Mouse (Mus musculus): ENCODE data around the gene Myom1. TPM values are rescaled to one million over a fixed set of nuclear protein-coding genes. Genes with fewer than 3 reads are reported as not detected.
"Not testable (repeated sequence)": the region's sequence is repeated elsewhere in the genome, so short reads cannot be mapped to it uniquely, and the experiment has no call there.

Myom1 gene
- 88.3 and 111 TPM in 2 replicates for polyA plus RNA-seq (2011; ENCODE audit: insufficient read depth, insufficient read length, low replicate concordance, missing spikeins)

DNA sequence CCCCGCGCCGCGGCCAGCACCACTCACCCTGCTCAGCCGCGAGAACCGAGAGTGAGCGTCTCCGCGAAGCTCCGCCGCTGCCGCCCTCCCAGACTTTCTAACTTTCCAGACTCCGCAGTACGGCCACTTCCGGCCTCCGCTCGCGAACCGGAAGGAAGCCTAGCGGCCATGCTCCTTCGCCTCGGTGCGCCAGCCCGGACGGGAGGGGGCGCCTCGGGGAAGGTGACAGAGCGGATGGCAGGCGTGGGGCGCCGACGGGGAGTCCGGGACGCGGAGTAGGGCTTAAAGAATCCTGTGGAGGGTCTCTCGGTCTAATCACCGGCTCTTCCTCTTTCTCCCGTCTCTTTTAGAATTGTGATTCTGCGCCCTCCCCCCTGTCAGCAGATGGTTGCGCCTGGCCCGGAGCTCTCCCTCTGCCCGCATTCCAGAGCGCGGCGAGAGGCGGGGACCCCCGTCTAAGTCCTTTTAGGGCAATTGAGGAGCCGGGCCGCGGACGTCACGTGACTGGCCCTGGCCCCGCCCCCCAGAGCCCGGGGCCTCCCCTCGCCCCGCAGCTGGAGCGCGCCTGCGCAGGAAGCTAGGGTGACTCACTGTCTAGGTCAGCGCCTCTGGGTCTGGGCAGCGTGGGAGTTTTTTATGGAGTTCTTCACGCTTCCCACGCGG lies at the start of gene Myom1:
TSS of gene Myom1 (plus strand) at position 553 of the 663 bp plus-strand sequence.
- TF ChIP-seq POLR2A (IDR thresholded peaks at IDR 0.05; ENCODE audit: borderline replicate concordance, control insufficient read depth, low read depth, low read length) (peak; percentile 94; the same call in 1 of the 2 replicates), CTCF (IDR thresholded peaks at IDR 0.05; ENCODE audit: control insufficient read depth, insufficient read depth, low read length) (peak; percentile 25; the same call in 1 of the 2 replicates)
- H3K27ac ChIP-seq (ENCODE audit: control insufficient read depth, insufficient read depth, low read depth, low read length, poor library complexity): peak within 1 kb of the TSS; percentile 98
- whole genome bisulfite sequencing: under 1% methylated on average over 65 of the region's 65 CpGs
- H3K4me1 ChIP-seq (ENCODE audit: control insufficient read depth, insufficient read depth, low read length): peaks cover 3% of the 10 kb centered on the region; the same call in 1 of the 2 replicates
- H3K4me3 ChIP-seq (replicated peaks; ENCODE audit: control insufficient read depth, low read depth, low read length): peak within 1 kb of the TSS; percentile 80

DNA sequence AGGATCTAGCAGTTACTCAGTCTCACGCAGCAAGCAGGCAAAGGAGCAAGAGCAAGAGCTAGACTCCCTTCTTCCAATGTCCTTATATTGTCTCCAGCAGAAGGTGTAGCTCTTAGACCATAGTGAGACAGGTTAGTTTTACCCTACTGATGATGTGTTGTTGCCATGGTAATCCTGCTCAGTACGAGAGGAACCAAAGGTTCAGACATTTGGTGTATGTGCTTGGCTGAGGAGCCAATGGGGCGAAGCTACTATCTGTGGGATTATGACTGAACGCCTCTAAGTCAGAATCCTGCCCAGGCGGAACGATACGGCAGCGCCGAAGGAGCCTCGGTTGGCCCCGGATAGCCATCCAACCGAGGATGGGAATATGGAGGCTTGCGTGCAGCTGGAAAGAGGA lies 38.9 kb upstream of the Myom1 start:
- 71% methylated on average over 13 of the region's 13 CpGs for WGBS
- not testable (repeated sequence) for H3K27ac ChIP-seq (ENCODE audit: control insufficient read depth, insufficient read depth, low read depth, low read length, poor library complexity); H3K4me1 ChIP-seq (ENCODE audit: control insufficient read depth, insufficient read depth, low read length); H3K4me3 ChIP-seq (replicated peaks; ENCODE audit: control insufficient read depth, low read depth, low read length)

DNA sequence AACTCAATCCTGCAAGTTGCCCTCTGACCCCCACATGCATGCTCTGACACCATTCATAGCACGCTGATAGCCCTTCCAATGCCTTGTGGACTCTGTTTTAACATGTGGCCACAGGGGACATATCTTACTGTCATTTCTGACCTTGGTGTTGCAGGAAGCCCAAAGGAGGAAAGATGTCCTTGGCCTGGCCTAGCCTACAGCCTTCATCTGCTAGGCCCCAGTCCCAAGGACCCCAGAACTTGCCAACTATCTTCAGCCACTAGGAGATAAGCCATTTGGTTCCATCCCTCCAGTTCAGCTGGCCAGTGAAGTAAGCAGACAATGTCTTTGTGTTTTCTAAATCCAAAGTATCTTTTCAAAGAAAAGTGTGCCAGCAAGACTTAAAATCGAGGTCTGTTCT lies 37.2 kb upstream of the Myom1 start:
- 79% methylated on average over 2 of the region's 2 CpGs for WGBS
- TF ChIP-seq POLR2A (IDR thresholded peaks at IDR 0.05; ENCODE audit: borderline replicate concordance, control insufficient read depth, low read depth, low read length): no peak
- H3K4me1 ChIP-seq (ENCODE audit: control insufficient read depth, insufficient read depth, low read length): peaks cover 3% of the 10 kb centered on the region
- no peak overlapping the region for H3K27ac ChIP-seq (ENCODE audit: control insufficient read depth, insufficient read depth, low read depth, low read length, poor library complexity)
- no peak overlapping the region for H3K4me3 ChIP-seq (replicated peaks; ENCODE audit: control insufficient read depth, low read depth, low read length)

DNA sequence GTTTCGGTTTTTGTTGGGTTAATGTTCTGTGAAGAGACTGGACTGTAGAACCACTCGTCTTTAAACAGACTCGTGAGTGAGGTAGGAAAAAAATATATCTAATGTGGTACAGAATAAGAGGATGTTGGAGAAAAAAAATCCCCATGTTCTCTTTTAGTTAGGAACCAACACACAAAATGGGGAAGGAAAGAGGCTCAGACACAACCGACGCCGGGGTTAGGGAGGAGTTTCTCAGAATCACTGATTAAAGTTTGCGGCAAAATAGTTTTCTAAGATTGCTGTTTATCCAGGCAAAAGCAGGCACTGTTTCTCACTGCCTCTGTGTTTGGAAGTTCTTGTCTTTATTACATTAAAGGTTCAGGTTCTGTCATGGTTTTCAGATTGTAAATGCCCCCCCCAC lies 36.3 kb upstream of the Myom1 start:
- 12% methylated on average over 7 of the region's 7 CpGs for WGBS
- Histone ChIP-seq H3K4me1 (ENCODE audit: control insufficient read depth, insufficient read depth, low read length) (peaks cover 3% of the 10 kb centered on the region), H3K4me3 (replicated peaks; ENCODE audit: control insufficient read depth, low read depth, low read length) (no peak overlapping the region), H3K27ac (ENCODE audit: control insufficient read depth, insufficient read depth, low read depth, low read length, poor library complexity) (no peak overlapping the region)
- TF ChIP-seq CTCF (IDR thresholded peaks at IDR 0.05; ENCODE audit: control insufficient read depth, insufficient read depth, low read length) (no peak), POLR2A (IDR thresholded peaks at IDR 0.05; ENCODE audit: borderline replicate concordance, control insufficient read depth, low read depth, low read length) (no peak)

DNA sequence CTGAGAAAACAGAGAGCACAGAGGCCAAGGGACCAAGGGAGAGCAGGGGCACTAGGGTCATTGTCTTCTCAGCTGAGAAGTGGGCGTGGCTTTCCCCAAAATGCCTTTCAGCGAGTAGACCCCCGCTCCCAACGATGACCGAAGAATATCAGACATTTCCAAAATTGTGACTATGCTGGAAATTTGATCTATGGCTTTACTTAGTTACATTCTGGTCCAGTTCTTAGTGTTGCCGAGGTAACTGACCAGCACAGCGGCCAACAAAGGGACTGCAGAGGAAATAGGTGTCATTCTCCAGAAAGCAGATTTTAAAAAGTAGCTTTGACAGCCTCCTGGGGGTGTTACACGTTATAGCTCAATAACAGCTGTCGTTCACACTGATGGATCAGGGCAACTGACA lies 35.2 kb upstream of the Myom1 start:
- Histone ChIP-seq H3K4me1 (ENCODE audit: control insufficient read depth, insufficient read depth, low read length) (peaks cover 3% of the 10 kb centered on the region), H3K4me3 (replicated peaks; ENCODE audit: control insufficient read depth, low read depth, low read length) (no peak overlapping the region), H3K27ac (ENCODE audit: control insufficient read depth, insufficient read depth, low read depth, low read length, poor library complexity) (no peak overlapping the region)
- WGBS: 57% methylated on average over 9 of the region's 9 CpGs
- no peak for TF ChIP-seq POLR2A (IDR thresholded peaks at IDR 0.05; ENCODE audit: borderline replicate concordance, control insufficient read depth, low read depth, low read length)
- no peak for TF ChIP-seq CTCF (IDR thresholded peaks at IDR 0.05; ENCODE audit: control insufficient read depth, insufficient read depth, low read length)

DNA sequence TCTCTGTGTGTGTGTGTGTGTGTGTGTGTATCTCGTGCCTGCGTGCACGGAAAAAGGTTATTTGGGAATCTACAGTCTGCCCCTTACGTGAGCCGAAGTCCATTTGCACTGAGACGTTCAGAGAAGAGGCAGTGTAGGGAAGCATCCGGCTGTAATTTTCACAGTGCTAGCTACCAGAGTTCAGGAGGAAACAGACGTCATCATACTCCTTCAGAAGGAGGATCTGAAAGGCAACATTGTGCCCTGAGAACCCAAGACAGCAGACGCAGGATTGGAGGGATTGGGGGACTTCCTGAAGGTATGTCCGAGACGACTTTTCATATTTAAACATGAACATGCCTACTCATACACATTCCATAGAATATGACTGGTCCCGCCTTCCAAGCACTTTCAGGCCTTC lies 34.8 kb upstream of the Myom1 start:
- Histone ChIP-seq H3K4me1 (ENCODE audit: control insufficient read depth, insufficient read depth, low read length) (peaks cover 3% of the 10 kb centered on the region), H3K27ac (ENCODE audit: control insufficient read depth, insufficient read depth, low read depth, low read length, poor library complexity) (no peak overlapping the region), H3K4me3 (replicated peaks; ENCODE audit: control insufficient read depth, low read depth, low read length) (no peak overlapping the region)
- TF ChIP-seq CTCF (IDR thresholded peaks at IDR 0.05; ENCODE audit: control insufficient read depth, insufficient read depth, low read length): no peak
- TF ChIP-seq POLR2A (IDR thresholded peaks at IDR 0.05; ENCODE audit: borderline replicate concordance, control insufficient read depth, low read depth, low read length): no peak
- 27% methylated on average over 12 of the region's 12 CpGs for WGBS

DNA sequence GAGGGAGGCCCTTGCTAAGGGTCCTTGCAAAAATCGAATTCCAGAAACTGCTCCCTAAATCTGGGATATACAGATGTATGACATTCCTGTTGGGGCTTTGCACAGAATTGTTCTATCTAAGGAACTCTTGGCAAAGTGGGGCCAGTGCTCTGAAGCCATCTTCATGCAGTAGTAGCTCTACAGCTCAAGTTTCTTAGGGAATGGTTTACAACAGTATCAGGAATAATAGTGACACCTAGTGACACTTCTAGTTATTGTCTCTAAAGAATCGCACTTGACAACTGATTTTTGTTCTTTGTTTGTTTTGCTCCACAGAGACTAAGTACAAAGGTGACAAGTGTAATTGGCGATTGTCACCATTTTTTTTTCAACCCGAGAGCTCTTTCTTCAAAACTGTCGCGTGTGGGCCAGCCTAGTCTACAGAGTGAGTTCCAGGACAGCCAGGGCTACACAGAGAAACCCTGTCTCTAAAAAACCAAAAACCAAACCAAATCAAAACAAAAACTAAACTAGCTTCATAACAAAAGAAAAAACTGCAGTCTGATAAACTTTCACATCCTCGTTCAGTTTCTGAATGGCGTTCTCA lies 33.7 kb upstream of the Myom1 start:
- peaks cover 3% of the 10 kb centered on the region for H3K4me1 ChIP-seq (ENCODE audit: control insufficient read depth, insufficient read depth, low read length)
- no peak overlapping the region for H3K27ac ChIP-seq (ENCODE audit: control insufficient read depth, insufficient read depth, low read depth, low read length, poor library complexity)
- WGBS: 21% methylated on average over 8 of the region's 8 CpGs
- TF ChIP-seq POLR2A (IDR thresholded peaks at IDR 0.05; ENCODE audit: borderline replicate concordance, control insufficient read depth, low read depth, low read length) (no peak), CTCF (IDR thresholded peaks at IDR 0.05; ENCODE audit: control insufficient read depth, insufficient read depth, low read length) (no peak)
- no peak overlapping the region for H3K4me3 ChIP-seq (replicated peaks; ENCODE audit: control insufficient read depth, low read depth, low read length)

DNA sequence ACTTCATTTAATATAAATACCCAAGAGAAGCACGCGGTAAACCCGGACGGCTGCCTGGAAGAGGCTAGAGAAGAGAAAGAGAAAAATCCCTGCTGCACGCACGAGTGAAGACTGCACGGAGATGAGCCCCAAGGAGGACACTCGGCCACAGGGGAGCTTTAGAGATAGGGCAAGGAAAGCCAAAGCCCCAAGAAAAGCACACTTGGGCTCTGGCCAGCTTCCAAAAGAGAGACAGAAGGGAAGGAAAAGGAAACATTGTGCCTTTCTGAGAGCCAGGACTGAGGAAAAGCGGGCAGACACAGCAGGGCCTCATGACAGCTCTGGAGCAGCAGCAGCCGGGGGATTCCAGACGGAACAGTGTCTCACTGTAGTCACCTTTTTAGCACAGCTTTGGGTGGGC lies 31.2 kb upstream of the Myom1 start:
- H3K4me1 ChIP-seq (ENCODE audit: control insufficient read depth, insufficient read depth, low read length): peaks cover 3% of the 10 kb centered on the region; the same call in 1 of the 2 replicates
- 83% methylated on average over 11 of the region's 11 CpGs for WGBS
- no peak for TF ChIP-seq POLR2A (IDR thresholded peaks at IDR 0.05; ENCODE audit: borderline replicate concordance, control insufficient read depth, low read depth, low read length)
- TF ChIP-seq CTCF (IDR thresholded peaks at IDR 0.05; ENCODE audit: control insufficient read depth, insufficient read depth, low read length): no peak
- no peak overlapping the region for H3K27ac ChIP-seq (ENCODE audit: control insufficient read depth, insufficient read depth, low read depth, low read length, poor library complexity)
- H3K4me3 ChIP-seq (replicated peaks; ENCODE audit: control insufficient read depth, low read depth, low read length): no peak overlapping the region
